Mouse (Mus musculus): ENCODE measurements around the gene Adgrv1. TPM values are rescaled to one million over a fixed set of nuclear protein-coding genes. Genes with fewer than 3 reads are reported as not detected.

Gene Adgrv1
- total RNA-seq, 2 experiments from 2014 or later = 1.4 to 1.6 TPM

GRCm38 (mm10) chr13:81439390-81440025, 193.4 kb downstream of the Adgrv1 start:
- peak; percentile 84 to 89 for DNase-seq (ENCODE audit: low spot score in 2 of 2)
- intact Hi-C loops (cut with DNase I) = loop anchor here (1.0 to 2.0 kb wide), 2 partner anchors 201 to 321 kb away; no protein-coding TSS in a partner anchor

DNA sequence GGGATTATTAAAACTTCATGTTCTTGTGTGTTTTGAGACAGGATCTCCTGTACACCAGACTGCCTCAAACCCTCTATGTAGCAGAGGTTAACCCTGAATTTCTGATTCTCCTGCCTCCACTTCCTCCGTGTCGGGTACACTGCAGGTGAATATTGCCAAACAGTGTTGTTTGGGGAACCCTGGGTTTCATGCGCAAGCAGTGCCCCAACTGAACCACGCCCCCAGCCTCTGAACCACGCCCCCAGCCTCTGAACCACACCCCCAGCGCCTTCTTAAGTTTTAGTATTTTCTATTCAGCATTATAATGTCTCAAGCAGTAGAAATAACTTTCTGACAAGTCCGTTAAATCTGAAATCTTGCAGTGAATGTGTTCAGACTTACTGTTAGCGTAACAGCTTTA, 195.9 kb downstream of the Adgrv1 start:
- no peak for DNase-seq (ENCODE audit: low spot score in 2 of 2)
- intact Hi-C loops (cut with DNase I) = no loop called here

DNA sequence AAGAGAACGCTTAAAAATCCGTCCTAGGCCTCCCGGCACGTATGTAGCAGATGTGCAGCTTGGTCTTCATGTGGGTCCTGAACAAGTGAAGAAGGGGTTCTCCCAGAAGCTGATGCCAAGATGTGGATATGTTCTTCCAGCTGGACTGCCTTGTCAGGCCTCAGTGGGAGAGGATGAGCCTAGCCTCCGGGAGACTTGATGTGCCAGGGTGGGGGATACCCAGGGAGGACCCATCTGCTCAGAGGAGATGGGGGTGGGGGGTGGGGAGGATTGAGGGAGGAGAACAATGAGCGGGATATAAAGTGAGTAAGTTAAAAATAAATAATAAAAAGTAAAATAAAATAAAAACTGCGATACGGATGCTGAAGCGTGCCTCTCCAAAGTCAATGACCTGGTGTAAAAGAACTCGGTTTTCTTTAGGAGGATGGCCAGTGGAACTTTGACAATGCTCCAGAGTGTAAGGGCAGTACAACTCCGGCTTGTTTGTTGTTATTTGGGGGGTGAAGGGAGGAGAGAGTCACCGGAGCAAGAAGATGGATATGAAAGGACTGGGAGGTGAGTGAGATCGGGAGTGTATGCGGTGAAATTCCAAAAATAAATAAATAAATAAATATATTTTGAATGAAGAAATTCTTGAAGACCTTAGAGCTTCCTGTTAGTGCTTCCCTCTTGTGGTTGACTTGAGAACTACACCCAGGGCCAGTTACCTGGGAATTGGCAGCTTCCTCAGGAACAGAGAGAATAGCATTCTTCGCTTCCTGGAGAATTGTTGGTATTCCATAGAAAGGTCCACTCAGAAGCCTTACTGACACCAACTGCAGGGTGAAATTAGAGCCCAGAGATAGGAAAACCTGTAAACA, 205.8 kb downstream of the Adgrv1 start:
- peak; percentile 53 to 68 for DNase-seq (ENCODE audit: low spot score in 2 of 2)
- intact Hi-C loops (cut with DNase I) = loop anchor here (2.0 kb wide), 1 partner anchor 564 kb away; no protein-coding TSS in a partner anchor

DNA sequence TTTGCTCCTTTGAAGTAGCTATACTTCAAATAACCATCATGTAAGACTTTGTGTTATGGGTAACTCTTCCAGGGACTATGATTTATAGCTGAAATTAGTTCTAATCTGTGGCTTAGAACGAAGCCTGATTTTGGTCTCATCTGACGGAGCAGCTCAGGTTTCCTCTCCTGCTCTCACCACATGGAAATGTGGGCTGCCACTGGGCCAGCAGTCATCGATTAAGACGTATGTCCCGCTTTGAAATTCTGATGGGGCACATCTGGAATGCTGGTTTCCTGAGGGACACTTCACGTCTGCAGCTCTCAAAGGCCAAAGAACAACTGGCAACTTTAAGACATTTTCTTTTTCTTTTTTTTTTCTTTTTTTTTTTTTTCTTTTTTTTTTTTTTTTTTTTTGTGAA, 207.8 kb downstream of the Adgrv1 start:
- no peak for DNase-seq (ENCODE audit: low spot score in 2 of 2)
- intact Hi-C loops (cut with DNase I) = no loop called here

DNA sequence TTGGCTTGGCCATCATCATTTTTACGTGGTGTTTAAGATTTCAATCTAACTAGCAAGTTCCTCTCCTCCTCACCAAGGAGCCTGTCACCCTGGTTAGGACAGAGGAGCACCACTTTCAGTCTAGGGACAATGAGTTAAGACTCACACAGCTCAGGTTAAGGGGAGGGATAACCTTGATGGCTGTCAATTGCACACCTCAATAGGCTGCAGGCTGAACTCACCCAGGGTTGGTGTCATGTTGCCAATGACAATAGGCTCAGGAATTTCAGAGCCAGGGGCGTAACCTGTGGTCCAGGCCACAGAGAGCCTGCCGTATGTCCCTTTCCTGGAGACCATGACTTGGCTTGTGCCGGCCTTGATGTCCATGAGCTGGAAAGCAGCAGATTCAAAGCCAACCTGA, 209.0 kb downstream of the Adgrv1 start:
- intact Hi-C loops (cut with DNase I) = no loop called here

GRCm38 (mm10) chr13:81407881-81408460, 225.0 kb downstream of the Adgrv1 start:
- DNase-seq (ENCODE audit: low spot score in 2 of 2) = no peak
- intact Hi-C loops (cut with DNase I) = no loop called here

More for the DNA sequence above, 209.0 kb downstream of the Adgrv1 start:
- DNase-seq (ENCODE audit: low spot score in 2 of 2) = no peak

- intact Hi-C loops (cut with DNase I) = no loop called here
- DNase-seq (ENCODE audit: low spot score in 2 of 2) = no peak
Observed at GRCm38 (mm10) chr13:81402826-81403225, 230.1 kb downstream of the Adgrv1 start.

DNA sequence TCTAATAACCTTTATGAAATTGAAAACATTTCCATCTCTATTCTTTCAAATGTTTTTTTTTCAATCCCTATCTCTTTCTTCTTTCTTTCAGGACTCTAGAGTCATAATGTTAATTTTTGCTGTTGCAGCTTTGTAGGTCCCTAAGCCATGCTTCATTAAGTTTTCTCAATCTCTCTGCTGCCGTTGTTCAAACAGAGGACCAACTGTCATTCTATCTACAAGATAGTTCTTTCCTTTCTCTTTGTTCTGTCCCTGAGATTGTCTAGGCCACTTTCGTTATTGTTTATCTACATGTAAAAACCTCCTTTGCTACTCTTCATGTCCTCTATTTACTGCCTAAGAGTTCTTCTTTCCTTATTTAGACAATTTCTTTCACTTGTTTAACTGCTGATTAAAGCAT, 230.8 kb downstream of the Adgrv1 start:
- intact Hi-C loops (cut with DNase I) = no loop called here
- no peak for DNase-seq (ENCODE audit: low spot score in 2 of 2)

- intact Hi-C loops (cut with DNase I) = no loop called here
- DNase-seq (ENCODE audit: low spot score in 2 of 2) = no peak
Observed at GRCm38 (mm10) chr13:81401742-81402141, 231.2 kb downstream of the Adgrv1 start.

GRCm38 (mm10) chr13:81385597-81386362, 247.2 kb downstream of the Adgrv1 start:
- peak; percentile 47 to 65 for DNase-seq (ENCODE audit: low spot score in 2 of 2)
- intact Hi-C loops (cut with DNase I) = no loop called here

GRCm38 (mm10) chr13:81381835-81382234, 251.1 kb downstream of the Adgrv1 start:
- intact Hi-C loops (cut with DNase I) = no loop called here
- DNase-seq (ENCODE audit: low spot score in 2 of 2) = no peak

GRCm38 (mm10) chr13:81370801-81371456, 262.0 kb downstream of the Adgrv1 start:
- no peak for DNase-seq (ENCODE audit: low spot score in 2 of 2)
- intact Hi-C loops (cut with DNase I) = loop anchor here (1.0 kb wide), 1 partner anchor 509 kb away; no protein-coding TSS in a partner anchor

- no peak for DNase-seq (ENCODE audit: low spot score in 2 of 2)
- intact Hi-C loops (cut with DNase I) = loop anchor here (1.0 kb wide), 1 partner anchor 508 kb away; no protein-coding TSS in a partner anchor
Observed at GRCm38 (mm10) chr13:81370196-81370595, 262.8 kb downstream of the Adgrv1 start.

DNA sequence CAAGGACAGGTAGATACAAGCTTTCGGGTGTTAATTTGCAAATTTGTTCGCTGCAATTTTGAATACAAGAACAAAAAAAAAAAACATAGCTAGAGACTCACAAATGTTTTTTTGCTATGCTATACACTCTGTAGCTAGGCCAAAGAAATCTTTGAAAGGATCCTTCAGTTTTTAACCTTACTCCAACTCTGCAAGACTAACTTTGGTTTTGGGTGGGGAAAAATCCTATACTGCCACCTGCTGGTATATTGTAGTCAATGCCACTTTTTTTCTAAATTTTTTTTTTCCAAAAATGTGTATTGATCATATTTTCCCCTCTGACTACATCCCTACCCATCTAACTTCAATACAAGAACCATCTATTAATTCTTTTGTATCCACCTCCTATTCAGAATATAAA, 263.4 kb downstream of the Adgrv1 start:
- DNase-seq (ENCODE audit: low spot score in 2 of 2) = peak in 1 of 2 experiments; percentile 6
- intact Hi-C loops (cut with DNase I) = loop anchor here (5.0 kb wide), 2 partner anchors 212 to 487 kb away; partner anchors contain the start of gene Arrdc3

DNA sequence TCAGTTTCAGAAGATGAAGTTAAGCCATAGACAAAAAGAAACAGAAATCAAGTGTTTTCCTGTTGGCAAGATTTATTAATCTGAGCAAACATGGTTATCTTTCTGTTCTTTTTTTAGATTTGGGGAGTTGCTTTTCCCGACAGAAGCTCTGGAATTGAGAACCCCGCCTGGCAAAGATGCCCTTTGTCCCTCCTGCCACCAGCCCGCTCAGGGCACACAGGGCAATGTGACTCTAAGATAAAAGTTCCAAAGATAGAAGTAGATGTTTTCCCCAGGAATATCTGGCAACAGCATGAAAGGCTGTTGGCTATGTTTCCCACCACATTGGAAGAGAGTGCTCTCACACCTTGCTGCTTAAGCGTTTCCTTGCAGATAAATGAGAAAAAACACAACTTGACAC, 264.0 kb downstream of the Adgrv1 start:
- DNase-seq (ENCODE audit: low spot score in 2 of 2) = no peak
- intact Hi-C loops (cut with DNase I) = loop anchor here (5.0 kb wide), 2 partner anchors 212 to 487 kb away; partner anchors contain the start of gene Arrdc3

DNA sequence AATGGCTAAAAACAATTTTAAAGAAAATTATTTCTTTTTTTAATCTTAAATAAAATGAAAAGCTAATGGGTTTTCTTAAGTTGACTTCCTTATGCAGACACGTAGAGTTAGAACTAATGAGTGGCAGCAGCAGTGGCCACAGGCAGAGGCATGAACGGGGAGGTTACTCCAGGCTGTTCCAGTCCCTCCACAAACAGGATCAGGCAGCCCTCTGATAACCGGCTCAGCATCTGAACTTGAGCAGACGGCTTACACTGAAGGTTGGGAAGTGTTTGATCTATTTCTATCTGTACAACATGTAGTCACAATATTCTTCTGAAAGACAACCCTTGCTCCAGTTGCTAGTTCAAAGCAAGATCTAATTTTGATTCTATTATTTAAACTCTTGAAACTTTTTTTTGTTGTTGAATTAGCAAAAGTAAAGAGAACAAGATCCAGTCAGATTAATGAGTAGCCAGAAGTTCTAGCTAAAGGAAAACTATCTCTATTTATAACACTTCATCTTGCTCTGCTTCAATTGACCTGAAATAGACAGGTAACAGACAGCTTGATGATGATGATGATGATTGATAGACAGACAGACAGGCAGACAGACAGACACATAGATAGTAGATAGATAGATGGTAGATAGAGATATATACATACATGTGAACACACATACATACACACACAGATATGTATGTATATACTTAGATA, 265.1 kb downstream of the Adgrv1 start:
- no peak for DNase-seq (ENCODE audit: low spot score in 2 of 2)
- intact Hi-C loops (cut with DNase I) = loop anchor here (5.0 kb wide), 2 partner anchors 211 to 486 kb away; partner anchors contain the start of gene Arrdc3

GRCm38 (mm10) chr13:81360338-81360737, 272.6 kb downstream of the Adgrv1 start:
- intact Hi-C loops (cut with DNase I) = no loop called here

GRCm38 (mm10) chr13:81358766-81359165, 274.2 kb downstream of the Adgrv1 start:
- intact Hi-C loops (cut with DNase I) = no loop called here
- DNase-seq (ENCODE audit: low spot score in 2 of 2) = peak in 1 of 2 experiments; percentile 62

More at GRCm38 (mm10) chr13:81360338-81360737, 272.6 kb downstream of the Adgrv1 start:
- no peak for DNase-seq (ENCODE audit: low spot score in 2 of 2)

All from left cerebral cortex, postnatal 25 days (tissue).